Mouse (Mus musculus): ENCODE measurements at regions not wholly inside any gene's neighbourhood (a gene's known extent, or its start where the extent isn't known, plus 50 kb on each side); places are given as distances from the start of the nearest gene placed in this dataset.

- H3K27ac ChIP-seq (ENCODE audit: low read depth, low read length) = no peak overlapping the region
- no peak overlapping the region for H3K4me2 ChIP-seq (ENCODE audit: low read length)
- H3K36me3 ChIP-seq (ENCODE audit: control insufficient read depth, insufficient read depth, low read length) = no peaks in the 10 kb centered on the region
- no peak overlapping the region for H3K4me3 ChIP-seq (ENCODE audit: low read depth, low read length)
- ATAC-seq (no peak), DNase-seq (ENCODE audit: low spot score) (no peak)
- H3K27me3 ChIP-seq (replicated peaks; ENCODE audit: control insufficient read depth, insufficient read depth, low read length) = no peaks in the 10 kb centered on the region
- H3K4me1 ChIP-seq (ENCODE audit: control insufficient read depth, insufficient read depth, low read length) = peaks cover 3% of the 10 kb centered on the region; the same call in 1 of the 2 replicates
- no peak overlapping the region for H3K9ac ChIP-seq (ENCODE audit: low read length)
- no peaks in the 10 kb centered on the region for H3K9me3 ChIP-seq (replicated peaks; ENCODE audit: control insufficient read depth, low read length)
- 85% methylated on average over 3 of the region's 3 CpGs for WGBS
Measured at GRCm38 (mm10) chr4:87702290-87702689, 330.9 kb downstream of the Mllt3 start.

DNA sequence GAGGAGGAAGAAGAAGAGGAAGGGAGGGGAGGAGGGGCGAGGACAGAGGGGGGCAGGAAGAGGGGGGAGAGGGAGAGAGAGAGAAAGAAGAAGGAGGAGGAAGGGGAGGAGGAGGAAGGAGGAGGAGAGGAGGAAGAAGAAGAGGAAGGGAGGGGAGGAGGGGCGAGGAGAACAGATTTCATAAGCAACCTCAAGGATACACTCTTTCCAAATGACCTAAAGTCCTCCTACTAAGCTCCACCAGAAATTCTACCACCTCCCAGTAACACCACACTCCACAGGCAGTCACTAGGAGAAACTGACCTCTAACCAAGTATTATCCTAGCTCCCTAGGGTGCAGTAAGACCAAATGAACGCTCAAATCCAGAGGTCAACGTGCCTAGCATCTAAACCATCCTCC, 332.1 kb downstream of the Mllt3 start:
- ATAC-seq (no peak), DNase-seq (ENCODE audit: low spot score) (no peak)
- H3K4me2 ChIP-seq (ENCODE audit: low read length) = no peak overlapping the region
- H3K4me3 ChIP-seq (ENCODE audit: low read depth, low read length) = no peak overlapping the region
- no peak overlapping the region for H3K27ac ChIP-seq (ENCODE audit: low read depth, low read length)
- no peak overlapping the region for H3K9ac ChIP-seq (ENCODE audit: low read length)
- 82% methylated on average over 4 of the region's 4 CpGs for WGBS
- H3K36me3 ChIP-seq (ENCODE audit: control insufficient read depth, insufficient read depth, low read length) = no peaks in the 10 kb centered on the region
- H3K9me3 ChIP-seq (replicated peaks; ENCODE audit: control insufficient read depth, low read length) = no peaks in the 10 kb centered on the region
- H3K4me1 ChIP-seq (ENCODE audit: control insufficient read depth, insufficient read depth, low read length) = peaks cover 3% of the 10 kb centered on the region; the same call in 1 of the 2 replicates
- H3K27me3 ChIP-seq (replicated peaks; ENCODE audit: control insufficient read depth, insufficient read depth, low read length) = no peaks in the 10 kb centered on the region

DNA sequence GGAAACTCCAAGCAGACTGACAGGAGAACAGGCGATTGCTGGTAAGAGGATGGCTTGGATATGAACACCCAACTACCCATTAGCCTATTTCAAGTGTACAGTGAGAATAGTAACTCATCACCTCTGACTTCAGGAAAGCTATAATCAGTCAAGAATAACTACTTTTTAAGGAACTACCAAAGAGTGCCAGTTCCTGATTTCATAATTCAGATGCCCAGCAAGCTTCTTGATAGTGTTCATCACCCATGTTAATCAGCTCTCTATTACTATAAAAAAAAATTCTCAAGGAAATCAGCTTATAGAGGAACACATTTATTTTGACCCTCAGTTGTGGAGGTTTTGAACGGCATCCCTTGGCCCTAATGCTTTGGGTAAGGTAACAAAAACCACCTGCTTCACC, 332.7 kb downstream of the Mllt3 start:
- 90% methylated on average over 2 of the region's 2 CpGs for WGBS
- Histone ChIP-seq H3K27me3 (replicated peaks; ENCODE audit: control insufficient read depth, insufficient read depth, low read length) (no peaks in the 10 kb centered on the region), H3K9me3 (replicated peaks; ENCODE audit: control insufficient read depth, low read length) (no peaks in the 10 kb centered on the region), H3K9ac (ENCODE audit: low read length) (no peak overlapping the region), H3K4me1 (ENCODE audit: control insufficient read depth, insufficient read depth, low read length) (peaks cover 3% of the 10 kb centered on the region; the same call in 1 of the 2 replicates), H3K4me2 (ENCODE audit: low read length) (no peak overlapping the region), H3K27ac (ENCODE audit: low read depth, low read length) (no peak overlapping the region), H3K4me3 (ENCODE audit: low read depth, low read length) (no peak overlapping the region), H3K36me3 (ENCODE audit: control insufficient read depth, insufficient read depth, low read length) (no peaks in the 10 kb centered on the region)
- no peak for DNase-seq (ENCODE audit: low spot score)
- ATAC-seq = no peak

GRCm38 (mm10) chr4:87699586-87699985, 333.6 kb downstream of the Mllt3 start:
- Histone ChIP-seq H3K4me2 (ENCODE audit: low read length) (no peak overlapping the region), H3K4me3 (ENCODE audit: low read depth, low read length) (no peak overlapping the region), H3K36me3 (ENCODE audit: control insufficient read depth, insufficient read depth, low read length) (no peaks in the 10 kb centered on the region), H3K4me1 (ENCODE audit: control insufficient read depth, insufficient read depth, low read length) (peaks cover 3% of the 10 kb centered on the region; the same call in 1 of the 2 replicates), H3K27me3 (replicated peaks; ENCODE audit: control insufficient read depth, insufficient read depth, low read length) (no peaks in the 10 kb centered on the region), H3K9me3 (replicated peaks; ENCODE audit: control insufficient read depth, low read length) (no peaks in the 10 kb centered on the region), H3K9ac (ENCODE audit: low read length) (no peak overlapping the region), H3K27ac (ENCODE audit: low read depth, low read length) (no peak overlapping the region)
- DNase-seq (ENCODE audit: low spot score) = no peak
- no peak for ATAC-seq
- 27% methylated on average over 4 of the region's 4 CpGs for WGBS

DNA sequence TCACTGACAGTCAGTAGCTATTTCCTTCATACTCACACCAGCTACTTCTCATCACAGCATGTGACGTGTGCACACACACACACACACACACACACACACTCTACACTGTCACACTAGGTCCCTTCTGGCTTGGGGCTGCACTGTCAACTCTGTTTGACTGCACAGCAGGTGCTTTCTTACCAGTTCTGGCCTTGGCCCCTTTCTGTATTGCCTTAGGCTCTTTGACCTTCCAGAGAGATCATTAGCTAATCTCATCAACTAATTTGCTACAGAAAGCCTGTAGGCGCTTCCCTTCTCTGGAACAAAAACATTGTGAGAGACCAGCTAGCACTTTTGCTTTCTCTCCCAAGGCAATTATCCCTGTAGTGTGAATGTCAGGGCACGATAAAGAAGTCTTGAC, 334.4 kb downstream of the Mllt3 start:
- no peak for DNase-seq (ENCODE audit: low spot score)
- ATAC-seq = no peak

GRCm38 (mm10) chr4:87696921-87697320, 336.2 kb downstream of the Mllt3 start:
- no peak for ATAC-seq

More for the DNA sequence above, 334.4 kb downstream of the Mllt3 start:
- Histone ChIP-seq H3K4me1 (ENCODE audit: control insufficient read depth, insufficient read depth, low read length) (peaks cover 3% of the 10 kb centered on the region; the same call in 1 of the 2 replicates), H3K27ac (ENCODE audit: low read depth, low read length) (no peak overlapping the region), H3K27me3 (replicated peaks; ENCODE audit: control insufficient read depth, insufficient read depth, low read length) (no peaks in the 10 kb centered on the region), H3K4me2 (ENCODE audit: low read length) (no peak overlapping the region), H3K36me3 (ENCODE audit: control insufficient read depth, insufficient read depth, low read length) (no peaks in the 10 kb centered on the region), H3K9me3 (replicated peaks; ENCODE audit: control insufficient read depth, low read length) (no peaks in the 10 kb centered on the region), H3K4me3 (ENCODE audit: low read depth, low read length) (no peak overlapping the region), H3K9ac (ENCODE audit: low read length) (no peak overlapping the region)
- WGBS = 29% methylated on average over 3 of the region's 3 CpGs

DNA sequence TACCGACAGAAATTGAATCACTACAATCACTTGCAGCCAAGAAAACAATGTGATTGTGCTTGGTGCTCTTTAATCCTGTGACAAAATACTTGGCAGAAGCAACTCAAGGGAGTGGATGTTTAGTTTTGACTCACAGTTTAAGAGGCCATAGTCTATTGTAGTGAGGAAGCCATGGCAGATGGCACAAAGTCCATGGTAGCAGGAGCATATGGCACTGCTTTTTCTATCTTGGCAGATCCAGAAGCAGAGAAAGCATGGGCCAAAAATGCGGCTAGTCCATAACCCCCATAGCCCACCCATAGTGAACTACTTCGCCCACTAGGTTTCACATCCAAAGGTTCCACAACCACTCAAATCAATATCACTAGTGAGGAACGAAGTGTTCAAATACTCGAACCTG, 337.4 kb downstream of the Mllt3 start:
- no peak overlapping the region for H3K9ac ChIP-seq (ENCODE audit: low read length)
- no peaks in the 10 kb centered on the region for H3K9me3 ChIP-seq (replicated peaks; ENCODE audit: control insufficient read depth, low read length)
- no peak overlapping the region for H3K27ac ChIP-seq (ENCODE audit: low read depth, low read length)
- no peak overlapping the region for H3K4me3 ChIP-seq (ENCODE audit: low read depth, low read length)
- peaks cover 3% of the 10 kb centered on the region; the same call in 1 of the 2 replicates for H3K4me1 ChIP-seq (ENCODE audit: control insufficient read depth, insufficient read depth, low read length)
- 83% methylated on average over 5 of the region's 5 CpGs for WGBS
- no peaks in the 10 kb centered on the region for H3K27me3 ChIP-seq (replicated peaks; ENCODE audit: control insufficient read depth, insufficient read depth, low read length)
- no peaks in the 10 kb centered on the region for H3K36me3 ChIP-seq (ENCODE audit: control insufficient read depth, insufficient read depth, low read length)
- ATAC-seq (no peak), DNase-seq (ENCODE audit: low spot score) (peak; percentile 33)
- H3K4me2 ChIP-seq (ENCODE audit: low read length) = no peak overlapping the region

More at GRCm38 (mm10) chr4:87696921-87697320, 336.2 kb downstream of the Mllt3 start:
- no peaks in the 10 kb centered on the region for H3K9me3 ChIP-seq (replicated peaks; ENCODE audit: control insufficient read depth, low read length)
- no peak for DNase-seq (ENCODE audit: low spot score)
- WGBS = 52% methylated on average over 4 of the region's 4 CpGs
- H3K4me1 ChIP-seq (ENCODE audit: control insufficient read depth, insufficient read depth, low read length) = peaks cover 3% of the 10 kb centered on the region; the same call in 1 of the 2 replicates
- no peaks in the 10 kb centered on the region for H3K36me3 ChIP-seq (ENCODE audit: control insufficient read depth, insufficient read depth, low read length)
- H3K27ac ChIP-seq (ENCODE audit: low read depth, low read length) = no peak overlapping the region
- H3K4me2 ChIP-seq (ENCODE audit: low read length) = no peak overlapping the region
- no peak overlapping the region for H3K9ac ChIP-seq (ENCODE audit: low read length)
- H3K27me3 ChIP-seq (replicated peaks; ENCODE audit: control insufficient read depth, insufficient read depth, low read length) = no peaks in the 10 kb centered on the region
- no peak overlapping the region for H3K4me3 ChIP-seq (ENCODE audit: low read depth, low read length)

GRCm38 (mm10) chr4:87692741-87693140, 340.4 kb downstream of the Mllt3 start:
- Histone ChIP-seq H3K36me3 (ENCODE audit: control insufficient read depth, insufficient read depth, low read length) (no peaks in the 10 kb centered on the region), H3K4me1 (ENCODE audit: control insufficient read depth, insufficient read depth, low read length) (no peaks in the 10 kb centered on the region), H3K27me3 (replicated peaks; ENCODE audit: control insufficient read depth, insufficient read depth, low read length) (no peaks in the 10 kb centered on the region), H3K4me2 (ENCODE audit: low read length) (no peak overlapping the region), H3K9me3 (replicated peaks; ENCODE audit: control insufficient read depth, low read length) (no peaks in the 10 kb centered on the region), H3K9ac (ENCODE audit: low read length) (no peak overlapping the region), H3K4me3 (ENCODE audit: low read depth, low read length) (no peak overlapping the region), H3K27ac (ENCODE audit: low read depth, low read length) (no peak overlapping the region)
- ATAC-seq (no peak), DNase-seq (ENCODE audit: low spot score) (no peak)
- WGBS = 87% methylated on average over 2 of the region's 2 CpGs

DNA sequence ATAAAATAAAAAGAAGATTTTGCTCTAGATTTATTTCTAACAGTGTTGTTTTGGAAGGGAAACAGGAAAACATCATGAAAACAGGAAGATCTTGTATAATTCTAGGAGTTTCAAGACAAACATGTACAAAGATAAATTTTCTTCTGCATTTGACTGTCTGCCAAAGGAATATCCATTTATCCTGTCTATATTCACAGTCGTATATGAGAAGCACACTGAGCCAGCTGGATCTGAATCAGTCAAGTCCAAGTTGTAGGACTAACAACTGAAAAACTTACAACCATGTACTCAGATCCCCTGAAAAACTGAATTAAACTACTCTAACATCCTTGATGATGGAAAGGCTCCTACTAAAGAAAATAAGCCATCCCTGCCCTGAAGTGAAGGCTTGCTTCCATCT, 348.2 kb downstream of the Mllt3 start:
- no peak overlapping the region for H3K9ac ChIP-seq (ENCODE audit: low read length)

More for the DNA sequence above, 348.2 kb downstream of the Mllt3 start:
- DNase-seq (ENCODE audit: low spot score) = no peak
- H3K27ac ChIP-seq (ENCODE audit: low read depth, low read length) = no peak overlapping the region
- ATAC-seq = no peak
- H3K9me3 ChIP-seq (replicated peaks; ENCODE audit: control insufficient read depth, low read length) = no peaks in the 10 kb centered on the region
- H3K36me3 ChIP-seq (ENCODE audit: control insufficient read depth, insufficient read depth, low read length) = no peaks in the 10 kb centered on the region
- H3K4me1 ChIP-seq (ENCODE audit: control insufficient read depth, insufficient read depth, low read length) = no peaks in the 10 kb centered on the region
- no peak overlapping the region for H3K4me2 ChIP-seq (ENCODE audit: low read length)
- 93% methylated on average over 1 of the region's 1 CpGs for WGBS
- H3K4me3 ChIP-seq (ENCODE audit: low read depth, low read length) = no peak overlapping the region
- H3K27me3 ChIP-seq (replicated peaks; ENCODE audit: control insufficient read depth, insufficient read depth, low read length) = no peaks in the 10 kb centered on the region

Data from forebrain, embryonic 14.5 days (tissue).